Mouse (Mus musculus): Measurements from ENCODE around the gene Olfr243. TPM values are rescaled to one million over a fixed set of nuclear protein-coding genes. Genes with fewer than 3 reads are reported as not detected.

Olfr243 gene
- not detected for polyA plus RNA-seq (2014; fragmentation: Illumina TruSeq; extraction: RNeasy Lipid Tissue Mini Kit (QIAGEN cat#74804); ENCODE audit: low replicate concordance)

DNA sequence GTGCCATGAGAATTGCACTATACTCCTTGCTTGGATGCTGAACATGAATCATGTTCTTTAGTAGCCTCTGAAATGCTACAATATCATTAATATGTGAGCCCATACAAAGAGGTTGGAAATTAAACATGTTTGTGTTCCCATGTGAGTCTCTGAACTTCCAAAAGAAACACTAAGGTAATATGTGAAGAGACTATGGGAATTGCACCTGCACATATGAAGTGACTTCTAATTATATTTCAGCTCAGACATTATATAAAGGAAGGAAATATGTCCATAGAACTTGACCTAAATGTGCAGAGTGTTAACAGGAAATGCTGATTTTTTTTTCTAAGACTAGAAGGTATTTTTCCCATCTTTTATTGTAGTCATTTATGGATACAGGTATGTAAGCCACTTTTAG is at the start of gene Olfr243:
Gene Olfr243 (plus strand): TSS at position 301 of the 400 bp plus-strand sequence.

DNA sequence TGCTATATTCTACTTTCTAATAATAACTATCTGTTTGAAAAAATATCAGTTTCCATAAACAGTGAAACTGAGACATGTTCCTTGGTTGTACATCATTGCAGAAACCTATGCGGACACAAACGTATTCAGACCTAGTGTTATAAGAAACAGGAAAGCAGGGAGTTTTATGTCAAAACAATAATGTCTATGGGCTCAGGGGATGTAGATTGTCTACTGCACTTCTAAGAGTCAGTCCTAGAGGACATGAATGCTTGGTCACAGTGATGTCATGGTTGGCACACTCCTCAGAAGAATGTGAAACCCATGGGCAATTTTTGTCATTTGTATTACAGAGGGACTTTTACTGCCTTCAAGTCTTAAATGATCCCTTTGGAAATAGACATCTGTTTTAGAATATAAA is 43.4 kb upstream of the Olfr243 start, which contains the start of gene Olfr624:
Gene Olfr624 (minus strand): TSS at position 101 of the 400 bp plus-strand sequence.

DNA sequence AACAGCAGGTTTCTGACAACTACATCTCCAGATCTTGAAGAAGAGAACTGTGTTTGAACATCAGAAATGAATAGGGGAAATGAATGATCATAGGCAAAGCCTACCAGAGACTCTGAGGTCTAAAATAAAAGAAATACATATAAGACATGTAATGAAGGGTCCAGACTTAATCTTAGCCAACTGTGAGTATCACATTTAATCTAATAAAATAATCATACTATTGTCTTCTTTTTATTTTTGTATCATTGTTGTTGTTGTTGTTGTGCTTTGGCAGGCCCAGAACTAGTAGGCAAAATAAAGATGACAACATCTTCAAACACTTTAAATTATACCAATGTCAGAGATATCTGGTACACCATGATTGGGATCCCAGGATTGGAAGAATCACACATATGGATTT is 32.1 kb upstream of the Olfr243 start, which contains the start of gene Olfr625-ps1:
Gene Olfr625-ps1 (plus strand): TSS at position 301 of the 400 bp plus-strand sequence.

DNA sequence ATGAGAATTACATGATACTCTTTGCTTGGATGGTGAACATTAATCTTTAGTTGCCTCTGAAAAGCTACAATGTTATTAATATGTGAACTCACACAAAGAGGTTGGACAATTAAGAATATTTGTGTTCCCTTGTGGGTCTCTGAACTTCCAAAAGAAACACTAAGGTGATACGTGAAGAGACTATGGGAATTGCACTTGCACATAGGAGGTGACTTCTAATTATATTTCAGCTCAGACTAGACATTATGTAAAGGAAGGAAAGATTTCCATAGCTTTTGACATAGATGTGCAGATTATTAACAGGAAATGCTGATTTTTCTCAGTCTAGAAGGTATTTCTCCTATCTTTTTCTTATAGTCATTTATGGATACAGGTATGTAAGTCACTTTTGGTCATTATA is 15.6 kb downstream of the Olfr243 start, which contains the start of gene Olfr628:
Gene Olfr628 (plus strand): TSS at position 301 of the 400 bp plus-strand sequence.

DNA sequence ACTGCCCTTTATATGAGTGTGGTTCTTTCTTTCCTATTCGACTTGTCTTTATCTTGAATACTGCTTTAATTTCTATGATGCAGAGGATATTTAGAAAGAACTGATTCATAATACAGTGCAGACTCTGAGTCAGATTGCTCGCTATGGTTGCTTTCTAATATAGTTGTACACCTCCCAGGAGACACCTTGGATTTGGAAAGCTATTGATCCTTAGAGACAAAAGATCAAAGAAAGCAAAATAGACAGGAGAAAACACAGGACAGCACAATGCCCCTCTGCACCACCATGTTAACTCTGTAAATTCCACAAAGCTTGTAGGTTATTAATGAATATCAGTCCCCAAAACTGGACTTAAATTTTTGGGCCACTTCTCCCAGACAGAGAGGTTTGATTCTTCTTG is 30.4 kb downstream of the Olfr243 start, which contains the start of gene Olfr629:
Gene Olfr629 (minus strand): TSS at position 101 of the 400 bp plus-strand sequence.

DNA sequence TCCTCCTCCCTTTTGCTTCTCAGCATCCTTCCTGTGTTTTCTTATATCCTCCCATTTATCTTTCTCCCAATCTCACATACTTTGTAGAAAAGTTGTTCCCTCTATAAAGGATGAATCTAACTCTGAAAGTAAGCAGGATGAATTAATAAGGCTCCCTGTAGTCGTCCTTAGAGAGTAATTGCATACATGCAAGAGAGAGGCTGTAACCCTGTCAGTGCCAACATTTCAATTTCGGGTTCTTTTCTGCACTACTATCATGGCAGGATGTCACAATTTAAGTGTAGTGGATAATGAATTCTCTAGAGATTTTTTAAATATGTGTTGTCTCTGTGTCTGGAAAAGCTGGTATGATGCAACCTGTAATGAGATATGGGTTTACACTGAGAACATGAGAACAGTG is 42.8 kb downstream of the Olfr243 start, which contains the start of gene Olfr630:
Gene Olfr630 (minus strand): TSS at position 101 of the 400 bp plus-strand sequence.

Other genes with a start within 250 kb of the Olfr243 start
- not detected for gene Olfr608, start 244.8 kb upstream of the Olfr243 start, polyA plus RNA-seq (2014; fragmentation: Illumina TruSeq; extraction: RNeasy Lipid Tissue Mini Kit (QIAGEN cat#74804); ENCODE audit: low replicate concordance)
- gene Olfr609, start 216.6 kb upstream of the Olfr243 start, polyA plus RNA-seq (2014; fragmentation: Illumina TruSeq; extraction: RNeasy Lipid Tissue Mini Kit (QIAGEN cat#74804); ENCODE audit: low replicate concordance): not detected
- gene Olfr610, start 202.5 kb upstream of the Olfr243 start, polyA plus RNA-seq (2014; fragmentation: Illumina TruSeq; extraction: RNeasy Lipid Tissue Mini Kit (QIAGEN cat#74804); ENCODE audit: low replicate concordance): not detected
- not detected for gene Olfr611, start 193.8 kb upstream of the Olfr243 start, polyA plus RNA-seq (2014; fragmentation: Illumina TruSeq; extraction: RNeasy Lipid Tissue Mini Kit (QIAGEN cat#74804); ENCODE audit: low replicate concordance)
- gene Olfr612, start 172.0 kb upstream of the Olfr243 start, polyA plus RNA-seq (2014; fragmentation: Illumina TruSeq; extraction: RNeasy Lipid Tissue Mini Kit (QIAGEN cat#74804); ENCODE audit: low replicate concordance): not detected
- gene Olfr613, start 166.6 kb upstream of the Olfr243 start, polyA plus RNA-seq (2014; fragmentation: Illumina TruSeq; extraction: RNeasy Lipid Tissue Mini Kit (QIAGEN cat#74804); ENCODE audit: low replicate concordance): not detected
- gene Olfr615, start 158.6 kb upstream of the Olfr243 start, polyA plus RNA-seq (2014; fragmentation: Illumina TruSeq; extraction: RNeasy Lipid Tissue Mini Kit (QIAGEN cat#74804); ENCODE audit: low replicate concordance): not detected
- not detected for gene Olfr616, start 145.5 kb upstream of the Olfr243 start, polyA plus RNA-seq (2014; fragmentation: Illumina TruSeq; extraction: RNeasy Lipid Tissue Mini Kit (QIAGEN cat#74804); ENCODE audit: low replicate concordance)
- gene Olfr617, start 141.6 kb upstream of the Olfr243 start, polyA plus RNA-seq (2014; fragmentation: Illumina TruSeq; extraction: RNeasy Lipid Tissue Mini Kit (QIAGEN cat#74804); ENCODE audit: low replicate concordance): not detected
- gene Olfr618, start 124.6 kb upstream of the Olfr243 start, polyA plus RNA-seq (2014; fragmentation: Illumina TruSeq; extraction: RNeasy Lipid Tissue Mini Kit (QIAGEN cat#74804); ENCODE audit: low replicate concordance): not detected
- not detected for gene Olfr619, start 114.1 kb upstream of the Olfr243 start, polyA plus RNA-seq (2014; fragmentation: Illumina TruSeq; extraction: RNeasy Lipid Tissue Mini Kit (QIAGEN cat#74804); ENCODE audit: low replicate concordance)
- not detected for gene Olfr620, start 102.1 kb upstream of the Olfr243 start, polyA plus RNA-seq (2014; fragmentation: Illumina TruSeq; extraction: RNeasy Lipid Tissue Mini Kit (QIAGEN cat#74804); ENCODE audit: low replicate concordance)
- not detected for gene Olfr622, start 72.0 kb upstream of the Olfr243 start, polyA plus RNA-seq (2014; fragmentation: Illumina TruSeq; extraction: RNeasy Lipid Tissue Mini Kit (QIAGEN cat#74804); ENCODE audit: low replicate concordance)
- not detected for gene Olfr623, start 51.0 kb upstream of the Olfr243 start, polyA plus RNA-seq (2014; fragmentation: Illumina TruSeq; extraction: RNeasy Lipid Tissue Mini Kit (QIAGEN cat#74804); ENCODE audit: low replicate concordance)
- 0.78 TPM for gene Olfr624, start 43.5 kb upstream of the Olfr243 start, polyA plus RNA-seq (2014; fragmentation: Illumina TruSeq; extraction: RNeasy Lipid Tissue Mini Kit (QIAGEN cat#74804); ENCODE audit: low replicate concordance)
- not detected for gene Olfr625-ps1, start 32.0 kb upstream of the Olfr243 start, polyA plus RNA-seq (2014; fragmentation: Illumina TruSeq; extraction: RNeasy Lipid Tissue Mini Kit (QIAGEN cat#74804); ENCODE audit: low replicate concordance)
- gene Olfr628, start 15.7 kb downstream of the Olfr243 start, polyA plus RNA-seq (2014; fragmentation: Illumina TruSeq; extraction: RNeasy Lipid Tissue Mini Kit (QIAGEN cat#74804); ENCODE audit: low replicate concordance): not detected
- gene Olfr629, start 30.3 kb downstream of the Olfr243 start, polyA plus RNA-seq (2014; fragmentation: Illumina TruSeq; extraction: RNeasy Lipid Tissue Mini Kit (QIAGEN cat#74804); ENCODE audit: low replicate concordance): not detected
- not detected for gene Olfr630, start 42.7 kb downstream of the Olfr243 start, polyA plus RNA-seq (2014; fragmentation: Illumina TruSeq; extraction: RNeasy Lipid Tissue Mini Kit (QIAGEN cat#74804); ENCODE audit: low replicate concordance)
- gene Olfr69, start 56.9 kb downstream of the Olfr243 start, polyA plus RNA-seq (2014; fragmentation: Illumina TruSeq; extraction: RNeasy Lipid Tissue Mini Kit (QIAGEN cat#74804); ENCODE audit: low replicate concordance): not detected
- not detected for gene Olfr68, start 65.0 kb downstream of the Olfr243 start, polyA plus RNA-seq (2014; fragmentation: Illumina TruSeq; extraction: RNeasy Lipid Tissue Mini Kit (QIAGEN cat#74804); ENCODE audit: low replicate concordance)
- not detected for gene Olfr67, start 77.2 kb downstream of the Olfr243 start, polyA plus RNA-seq (2014; fragmentation: Illumina TruSeq; extraction: RNeasy Lipid Tissue Mini Kit (QIAGEN cat#74804); ENCODE audit: low replicate concordance)
- 1.4 TPM for gene Hbb-bt, start 99.3 kb downstream of the Olfr243 start, polyA plus RNA-seq (2014; fragmentation: Illumina TruSeq; extraction: RNeasy Lipid Tissue Mini Kit (QIAGEN cat#74804); ENCODE audit: low replicate concordance)
- gene Hbb-bs, start 113.4 kb downstream of the Olfr243 start, polyA plus RNA-seq (2014; fragmentation: Illumina TruSeq; extraction: RNeasy Lipid Tissue Mini Kit (QIAGEN cat#74804); ENCODE audit: low replicate concordance): 17.2 TPM
- gene Hbb-bh2, start 125.8 kb downstream of the Olfr243 start, polyA plus RNA-seq (2014; fragmentation: Illumina TruSeq; extraction: RNeasy Lipid Tissue Mini Kit (QIAGEN cat#74804); ENCODE audit: low replicate concordance): not detected
- gene Hbb-bh1, start 128.5 kb downstream of the Olfr243 start, polyA plus RNA-seq (2014; fragmentation: Illumina TruSeq; extraction: RNeasy Lipid Tissue Mini Kit (QIAGEN cat#74804); ENCODE audit: low replicate concordance): not detected
- not detected for gene Hbb-y, start 138.5 kb downstream of the Olfr243 start, polyA plus RNA-seq (2014; fragmentation: Illumina TruSeq; extraction: RNeasy Lipid Tissue Mini Kit (QIAGEN cat#74804); ENCODE audit: low replicate concordance)
- not detected for gene Olfr66, start 171.6 kb downstream of the Olfr243 start, polyA plus RNA-seq (2014; fragmentation: Illumina TruSeq; extraction: RNeasy Lipid Tissue Mini Kit (QIAGEN cat#74804); ENCODE audit: low replicate concordance)
- not detected for gene Olfr64, start 179.8 kb downstream of the Olfr243 start, polyA plus RNA-seq (2014; fragmentation: Illumina TruSeq; extraction: RNeasy Lipid Tissue Mini Kit (QIAGEN cat#74804); ENCODE audit: low replicate concordance)
- not detected for gene Olfr65, start 188.8 kb downstream of the Olfr243 start, polyA plus RNA-seq (2014; fragmentation: Illumina TruSeq; extraction: RNeasy Lipid Tissue Mini Kit (QIAGEN cat#74804); ENCODE audit: low replicate concordance)
- gene Olfr631, start 214.2 kb downstream of the Olfr243 start, polyA plus RNA-seq (2014; fragmentation: Illumina TruSeq; extraction: RNeasy Lipid Tissue Mini Kit (QIAGEN cat#74804); ENCODE audit: low replicate concordance): not detected
- gene Olfr632, start 219.7 kb downstream of the Olfr243 start, polyA plus RNA-seq (2014; fragmentation: Illumina TruSeq; extraction: RNeasy Lipid Tissue Mini Kit (QIAGEN cat#74804); ENCODE audit: low replicate concordance): not detected
- not detected for gene Olfr633, start 229.8 kb downstream of the Olfr243 start, polyA plus RNA-seq (2014; fragmentation: Illumina TruSeq; extraction: RNeasy Lipid Tissue Mini Kit (QIAGEN cat#74804); ENCODE audit: low replicate concordance)